Mouse (Mus musculus) cerebral cortex, adult 2 months (tissue): ENCODE results near the gene Krtap3-3.

Experiments used
- WGBS: fragments of 180-500 bp; shearing (Covaris S2); methylation state at CpG from one replicate; pipeline ENCODE4 v1.1.7; 2018; 5-methylcytosine and 5-hydroxymethylcytosine counted together

Krtap3-3 gene

DNA sequence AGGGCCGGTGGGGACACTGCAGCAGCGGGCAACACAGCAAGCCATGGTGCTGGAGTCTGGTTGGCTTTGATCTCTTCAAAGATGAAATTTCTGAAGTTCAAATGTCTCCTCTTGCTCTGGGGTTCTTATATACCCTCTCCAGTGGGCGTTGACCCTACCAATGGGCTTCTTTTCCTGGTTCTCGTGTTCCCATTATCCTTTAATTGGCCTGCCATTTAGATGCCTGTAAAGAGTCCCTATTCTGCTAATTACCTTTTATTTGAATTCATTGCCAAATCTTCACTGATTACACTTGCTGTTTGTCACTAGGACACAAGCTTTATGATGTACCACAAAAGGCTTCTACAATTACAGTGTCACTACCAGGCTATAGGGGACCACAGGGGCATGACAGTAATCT lies at the start of gene Krtap3-3:
Gene Krtap3-3 (minus strand): TSS at position 101 of the 400 bp plus-strand sequence.
- WGBS = 57% methylated on average over 4 of the region's 4 CpGs

DNA sequence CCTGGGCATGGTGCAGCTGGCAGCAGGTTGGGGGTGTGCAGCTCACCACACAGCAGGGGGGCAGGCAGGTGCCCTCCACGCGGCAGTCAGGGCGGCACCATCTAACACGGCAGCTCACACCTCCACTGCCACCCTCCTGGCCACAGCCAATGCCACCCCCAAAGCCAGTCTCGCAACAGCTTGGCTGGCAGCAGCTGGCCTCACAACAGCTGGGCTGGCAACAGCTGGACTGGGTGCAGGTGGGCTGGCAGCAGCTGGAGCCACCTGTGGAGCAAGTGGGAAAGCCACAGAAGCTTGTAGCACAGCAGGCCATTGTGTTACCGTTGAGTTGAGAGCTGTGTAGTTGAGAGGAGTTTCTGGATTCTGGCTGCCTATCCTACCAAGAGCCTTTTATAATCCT lies 47.1 kb upstream of the Krtap3-3 start, which contains the start of gene Krtap9-3:
Gene Krtap9-3 (minus strand): TSS at position 364 of the 400 bp plus-strand sequence.
- WGBS = 69% methylated on average over 6 of the region's 6 CpGs

- WGBS = 86% methylated on average over 6 of the region's 6 CpGs
These were observed 40.3 kb upstream of the Krtap3-3 start, which contains the start of gene Krtap1-3 for GRCm38 (mm10) chr11:99590981-99591380. Krtap1-3 (minus strand) TSS chr11:99591339.

DNA sequence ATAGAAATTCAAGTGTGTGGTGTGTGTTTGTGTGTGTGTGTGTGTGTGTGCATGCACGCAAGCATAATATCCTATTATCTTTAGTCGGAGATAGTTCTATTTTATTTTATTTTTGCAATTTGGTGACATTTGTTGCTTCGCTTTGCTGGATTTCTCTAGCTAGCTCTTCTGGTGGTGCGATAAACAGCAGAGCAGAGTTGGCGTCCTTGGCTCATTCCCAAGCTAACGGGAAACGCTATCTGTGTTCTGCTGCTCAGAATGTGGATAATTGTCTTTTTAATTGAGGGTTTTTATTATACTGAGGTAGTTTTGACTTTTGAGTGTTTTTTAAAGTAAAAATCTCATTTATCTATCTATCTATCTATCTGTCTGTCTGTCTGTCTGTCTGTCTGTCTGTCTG lies 34.4 kb upstream of the Krtap3-3 start:
- 51% methylated on average over 7 of the region's 7 CpGs for WGBS

- 86% methylated on average over 5 of the region's 5 CpGs for WGBS
These were observed 32.6 kb upstream of the Krtap3-3 start, which contains the start of gene Krtap1-4 for GRCm38 (mm10) chr11:99583245-99583704. Krtap1-4 (minus strand) TSS chr11:99583654.

- WGBS = 44% methylated on average over 6 of the region's 6 CpGs
These were observed 30.9 kb upstream of the Krtap3-3 start for GRCm38 (mm10) chr11:99581564-99581963.

DNA sequence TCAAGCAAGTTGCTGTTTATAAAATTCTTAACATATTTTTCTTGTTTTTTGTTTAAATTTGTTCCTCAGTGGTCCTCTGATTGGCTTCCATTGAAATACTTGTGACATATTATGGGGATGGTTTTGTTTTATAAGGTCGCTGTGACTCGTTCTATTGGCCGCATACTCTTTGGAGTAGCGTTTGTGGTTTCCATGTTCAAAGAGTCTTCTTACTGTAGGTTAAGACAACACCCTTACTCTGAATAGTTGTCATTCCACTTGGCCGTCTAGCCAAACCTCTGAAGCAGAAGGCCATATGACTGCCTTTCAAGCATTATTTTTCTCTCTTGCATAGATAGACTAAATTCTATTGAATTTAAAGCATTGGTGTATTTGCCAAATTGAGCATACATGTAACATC lies 30.4 kb upstream of the Krtap3-3 start:
- WGBS = 92% methylated on average over 5 of the region's 5 CpGs

DNA sequence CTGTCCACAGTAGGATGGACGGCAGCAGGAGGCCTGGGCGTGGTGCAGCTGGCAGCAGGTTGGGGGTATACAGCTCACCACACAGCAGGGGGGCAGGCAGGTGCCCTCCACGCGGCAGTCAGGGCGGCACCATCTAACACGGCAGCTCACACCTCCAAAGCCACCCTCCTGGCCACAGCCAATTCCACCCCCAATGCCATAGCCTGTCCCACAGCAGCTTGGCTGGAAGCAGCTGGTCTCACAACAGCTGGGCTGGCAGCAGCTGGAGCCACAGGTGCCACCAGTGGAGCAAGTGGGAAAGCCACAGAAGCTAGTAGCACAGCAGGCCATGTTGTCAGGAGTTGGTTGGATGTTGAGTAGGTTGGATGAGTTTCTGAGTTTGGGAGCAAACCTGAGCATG lies 30.0 kb upstream of the Krtap3-3 start, which contains the start of gene Krtap1-5:
Gene Krtap1-5 (minus strand): TSS at position 381 of the 400 bp plus-strand sequence.
- whole genome bisulfite sequencing = 82% methylated on average over 6 of the region's 6 CpGs

DNA sequence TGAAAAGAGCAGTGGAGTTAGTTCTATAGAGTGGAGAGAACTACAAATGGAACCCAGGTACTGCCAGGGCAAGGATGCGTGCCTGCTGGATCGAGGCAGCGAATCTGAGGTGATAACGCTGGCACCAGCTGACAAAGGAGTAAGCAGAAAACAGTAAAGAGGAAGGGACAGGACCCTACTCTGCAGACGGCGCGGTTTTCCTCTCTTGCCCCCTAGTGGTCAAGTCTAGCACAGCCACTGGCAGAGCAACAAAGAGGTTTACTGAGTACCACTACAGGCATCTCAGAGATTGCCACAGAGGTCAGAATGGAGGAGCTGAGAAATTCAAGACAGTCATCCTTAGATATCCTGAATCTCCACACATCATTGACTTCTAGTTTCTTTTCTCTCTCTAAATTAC lies 23.4 kb upstream of the Krtap3-3 start:
- WGBS = 7% methylated on average over 7 of the region's 7 CpGs

DNA sequence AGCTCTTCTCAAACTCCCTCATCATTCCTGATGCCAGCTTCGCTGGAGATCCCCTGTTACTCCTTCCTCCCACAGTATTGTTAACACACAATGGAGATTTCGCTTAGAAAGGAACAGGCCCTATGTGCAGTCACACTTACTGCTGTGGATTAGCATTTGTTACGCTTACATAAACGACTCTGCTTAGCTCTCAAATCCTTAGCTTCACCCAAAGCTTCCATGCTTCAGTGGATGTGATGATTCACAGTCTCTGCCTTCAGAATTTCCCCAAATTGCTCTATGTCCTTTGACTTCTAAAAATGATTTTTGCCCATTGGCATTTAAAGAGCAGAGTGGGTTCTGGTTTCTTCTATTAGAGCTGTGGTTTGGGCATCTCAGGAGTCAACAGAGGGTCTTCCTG lies 22.5 kb upstream of the Krtap3-3 start:
- 39% methylated on average over 4 of the region's 4 CpGs for WGBS

- 93% methylated on average over 7 of the region's 7 CpGs for WGBS
These were observed 15.9 kb upstream of the Krtap3-3 start, which contains the start of gene Krtap3-1 for GRCm38 (mm10) chr11:99566530-99566929. Krtap3-1 (minus strand) TSS chr11:99566630.

DNA sequence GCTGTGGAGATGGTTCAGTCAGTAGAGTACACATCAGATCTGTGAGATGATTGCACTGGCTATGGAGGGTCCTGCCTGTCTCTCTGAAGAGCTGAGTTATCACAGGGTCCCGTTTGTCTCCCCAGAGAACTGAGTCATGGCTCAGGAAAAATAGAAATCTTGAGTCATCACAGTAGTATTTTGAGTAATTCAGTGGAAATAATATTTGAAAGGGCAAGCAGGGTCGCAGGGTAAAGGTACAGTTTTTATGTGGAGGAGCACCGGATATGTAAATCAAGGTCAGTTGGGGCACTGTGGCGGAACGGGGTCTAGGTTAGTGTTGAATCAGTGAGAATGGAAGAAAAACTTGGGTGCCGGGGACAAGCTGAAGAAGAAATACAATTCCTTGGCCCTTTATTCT lies 11.9 kb upstream of the Krtap3-3 start:
- 81% methylated on average over 6 of the region's 6 CpGs for WGBS

GRCm38 (mm10) chr11:99559366-99559765 lies 8.7 kb upstream of the Krtap3-3 start, which contains the start of gene Gm11939:
Gm11939 (minus strand) TSS chr11:99559466.
- 89% methylated on average over 9 of the region's 9 CpGs for WGBS

DNA sequence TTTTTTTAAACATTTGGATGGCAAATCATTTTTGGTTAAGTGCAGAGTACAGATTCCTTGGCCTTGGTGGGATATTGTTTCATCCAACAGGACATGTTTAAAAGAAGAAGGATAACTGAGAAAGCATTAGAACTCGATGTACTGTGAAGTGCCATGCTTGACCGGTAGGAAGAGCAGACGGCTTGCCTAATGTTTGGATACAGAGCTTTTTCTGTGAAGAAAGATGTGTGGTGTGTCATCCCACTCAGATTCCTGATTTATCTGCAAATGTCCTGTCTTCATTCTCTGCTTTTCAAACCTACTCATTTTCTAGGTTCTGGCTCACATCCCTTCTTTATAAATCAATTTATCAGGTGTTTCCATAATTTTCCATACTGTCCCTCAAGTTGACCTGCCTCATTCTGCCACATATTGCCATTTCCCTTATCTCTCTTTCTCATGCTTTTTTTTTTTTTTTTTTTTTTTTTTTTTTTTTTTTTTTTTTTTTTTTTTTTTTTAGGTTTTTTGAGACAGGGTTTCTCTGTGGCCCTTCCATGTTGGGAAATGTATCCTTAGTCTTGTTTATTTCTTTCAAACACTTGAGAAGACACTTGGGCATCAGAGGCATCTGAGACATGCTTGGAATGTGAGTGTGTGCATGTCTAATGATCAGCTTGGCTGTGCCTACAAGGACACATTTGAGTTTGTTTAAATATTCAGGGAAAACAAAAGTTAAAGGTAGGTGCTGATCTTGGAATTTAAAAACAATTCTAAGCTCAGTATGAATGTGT lies 7.5 kb upstream of the Krtap3-3 start:
- WGBS = 48% methylated on average over 3 of the region's 3 CpGs

- 85% methylated on average over 2 of the region's 2 CpGs for WGBS
These were observed 6.1 kb upstream of the Krtap3-3 start, which contains the start of gene Krtap3-2 for GRCm38 (mm10) chr11:99556753-99557152. Krtap3-2 (minus strand) TSS chr11:99556853.

DNA sequence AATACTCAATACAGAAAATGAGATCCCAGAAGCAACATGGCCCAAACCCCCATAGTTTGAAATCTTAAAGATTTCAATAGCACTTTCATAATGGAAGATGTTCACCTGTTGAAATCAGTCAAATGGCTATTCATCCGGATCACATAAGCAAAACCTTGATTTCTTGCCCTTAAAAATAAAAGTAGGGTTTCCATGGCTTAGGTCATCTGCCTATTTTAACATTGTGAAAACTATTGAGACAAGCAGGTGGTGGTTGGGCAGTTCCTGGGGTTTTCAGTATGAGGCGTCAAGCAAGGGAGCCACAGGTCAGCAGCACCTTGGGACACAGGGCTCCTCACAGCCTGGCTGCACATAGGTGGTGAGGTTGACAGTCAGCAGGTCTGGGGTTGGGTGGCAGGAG lies 5.5 kb upstream of the Krtap3-3 start:
- WGBS = 94% methylated on average over 2 of the region's 2 CpGs

DNA sequence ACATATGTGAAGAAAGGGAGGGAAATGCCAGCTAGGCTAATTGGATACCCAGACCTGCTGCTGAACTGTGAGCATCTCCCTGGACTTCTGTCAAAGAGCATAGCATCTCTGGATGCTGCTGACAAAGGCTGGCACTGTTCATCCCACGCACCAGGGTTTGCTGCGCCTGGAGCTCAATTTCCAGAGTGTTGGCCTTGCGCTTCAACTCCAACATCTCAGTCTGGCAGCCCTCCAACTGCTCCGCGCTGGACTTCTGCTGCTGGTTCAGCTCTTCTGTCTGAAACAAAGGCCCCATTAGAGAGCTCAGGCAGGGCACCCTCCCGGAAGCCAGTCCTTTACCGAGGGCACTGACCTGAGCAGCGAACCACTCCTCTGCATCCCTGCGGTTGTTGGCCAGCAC lies 10.9 kb downstream of the Krtap3-3 start:
- WGBS = 46% methylated on average over 9 of the region's 9 CpGs

DNA sequence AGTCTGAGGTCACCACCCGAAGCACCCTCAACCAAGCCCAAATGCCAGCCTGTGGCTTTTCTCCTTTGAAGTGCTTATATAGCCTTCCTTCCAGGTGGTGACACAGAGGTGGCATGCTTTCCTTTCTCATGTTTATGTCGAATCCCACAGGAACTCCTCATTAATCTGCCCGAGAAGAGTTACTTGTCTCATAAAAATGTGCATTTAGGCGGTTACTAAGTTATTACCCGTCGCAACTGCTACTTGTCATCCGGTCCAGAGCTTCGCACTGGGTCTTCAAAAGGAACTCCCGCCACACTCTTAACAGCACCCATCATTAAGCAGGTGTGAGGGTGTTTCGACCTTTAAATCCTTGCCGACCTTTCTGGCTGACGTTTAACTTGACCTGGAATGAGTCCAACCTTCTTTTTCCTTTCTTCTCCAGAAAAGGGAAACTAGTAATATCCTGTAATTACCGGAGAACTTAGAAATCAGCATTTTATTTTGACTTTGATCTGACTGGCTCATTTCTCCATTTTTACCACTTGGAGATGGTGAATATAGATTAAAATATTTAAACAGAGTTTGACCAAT lies 29.3 kb downstream of the Krtap3-3 start, which contains the start of gene Krt39:
Gene Krt39 (minus strand): TSS at position 51 of the 573 bp plus-strand sequence.
- 84% methylated on average over 13 of the region's 13 CpGs for WGBS

- WGBS = 92% methylated on average over 8 of the region's 8 CpGs
These were observed 36.6 kb downstream of the Krtap3-3 start for GRCm38 (mm10) chr11:99514098-99514497.
